Mouse (Mus musculus) midbrain, embryonic 15.5 days (tissue): ENCODE data around the gene Med12. TPM values are rescaled to one million over a fixed set of nuclear protein-coding genes. Genes with fewer than 3 reads are reported as not detected.

Experiments used
- ATAC-seq: fragments of 200-750 bp; cut with Nextera tagmentation; replicated peaks from 2 replicates; pipeline ENCODE4 v1.8.0; 2017; ENCODE audit warnings: moderate TSS enrichment
- H3K27ac ChIP-seq: fragments of 300-500 bp; sonication (generic); 2 replicates; pipeline ENCODE4 v1.5.1; 2015; ENCODE audit warnings: mild to moderate bottlenecking, inconsistent platforms
- H3K27me3 ChIP-seq: fragments of 300-500 bp; sonication (generic); replicated peaks from 2 replicates; pipeline ENCODE4 v1.6.1; 2015; ENCODE audit warnings: inconsistent platforms
- H3K36me3 ChIP-seq: fragments of 300-500 bp; sonication (generic); replicated peaks from 2 replicates; pipeline ENCODE4 v1.6.1; 2015; ENCODE audit warnings: inconsistent platforms
- H3K4me1 ChIP-seq: fragments of 300-500 bp; sonication (generic); 2 replicates; pipeline ENCODE4 v1.6.1; 2015; ENCODE audit warnings: inconsistent platforms
- H3K4me2 ChIP-seq: fragments of 300-500 bp; sonication (generic); 2 replicates; pipeline ENCODE4 v1.6.1; 2015; ENCODE audit warnings: inconsistent platforms, mild to moderate bottlenecking, moderate library complexity
- H3K4me3 ChIP-seq: fragments of 300-500 bp; sonication (generic); 2 replicates; pipeline ENCODE4 v1.5.1; 2015; ENCODE audit warnings: mild to moderate bottlenecking, inconsistent platforms
- H3K9ac ChIP-seq: fragments of 300-500 bp; sonication (generic); 2 replicates; pipeline ENCODE4 v1.6.1; 2015; ENCODE audit warnings: mild to moderate bottlenecking, inconsistent platforms
- H3K9me3 ChIP-seq: fragments of 300-500 bp; sonication (generic); 2 replicates; pipeline ENCODE4 v1.6.1; 2016; ENCODE audit warnings: inconsistent platforms
- WGBS: fragments of 180-500 bp; shearing (Covaris S2); methylation state at CpG from one replicate; pipeline ENCODE4 v1.1.7; 2015; ENCODE audit warnings: mixed read lengths; 5-methylcytosine and 5-hydroxymethylcytosine counted together
- polyA plus RNA-seq: library from polyadenylated mRNA; unstranded; fragments of >200 nt; fragmentation: Nextera tagmentation; extraction: Ambion mirVana; gene quantifications from 2 replicates; pipeline ENCODE4 v1.2.1, GENCODE M21; 2015

The Med12 gene
- polyA plus RNA-seq, 1 experiment from 2014 or later, result 29.1 TPM

- H3K4me3 ChIP-seq, result no peak overlapping the region
- H3K4me2 ChIP-seq, result no peak overlapping the region
- peaks cover 11% of the 10 kb centered on the region for H3K36me3 ChIP-seq
- 78% methylated on average over 6 of the region's 6 CpGs for WGBS
- H3K9ac ChIP-seq, result no peak overlapping the region
- H3K27ac ChIP-seq, result no peak overlapping the region
- no peaks in the 10 kb centered on the region for H3K4me1 ChIP-seq
- H3K9me3 ChIP-seq, result no peaks in the 10 kb centered on the region
- no peaks in the 10 kb centered on the region for H3K27me3 ChIP-seq
- no peak for ATAC-seq
Measured at GRCm38 (mm10) chrX:101282813-101283212, 9.0 kb downstream of the Med12 start.

GRCm38 (mm10) chrX:101285534-101285933, 11.7 kb downstream of the Med12 start:
- peaks cover 12% of the 10 kb centered on the region; the same call in 1 of the 2 replicates for H3K36me3 ChIP-seq
- peak; percentile 67 for ATAC-seq
- H3K27ac ChIP-seq, result no peak overlapping the region
- H3K4me3 ChIP-seq, result no peak overlapping the region
- H3K9ac ChIP-seq, result no peak overlapping the region
- H3K4me1 ChIP-seq, result no peaks in the 10 kb centered on the region
- H3K9me3 ChIP-seq, result no peaks in the 10 kb centered on the region
- no peaks in the 10 kb centered on the region for H3K27me3 ChIP-seq
- no peak overlapping the region for H3K4me2 ChIP-seq
- 39% methylated on average over 6 of the region's 6 CpGs for WGBS

GRCm38 (mm10) chrX:101285953-101286670, 12.3 kb downstream of the Med12 start:
- no peak overlapping the region for H3K4me2 ChIP-seq
- no peaks in the 10 kb centered on the region for H3K4me1 ChIP-seq
- H3K9ac ChIP-seq, result no peak overlapping the region
- no peaks in the 10 kb centered on the region for H3K27me3 ChIP-seq
- H3K27ac ChIP-seq, result no peak overlapping the region
- WGBS, result 93% methylated on average over 14 of the region's 14 CpGs
- no peak overlapping the region for H3K4me3 ChIP-seq
- no peaks in the 10 kb centered on the region for H3K9me3 ChIP-seq
- ATAC-seq, result 0 out of 2 replicates have a peak, but pooled peaks have one; percentile 11
- peaks cover 12% of the 10 kb centered on the region; the same call in 1 of the 2 replicates for H3K36me3 ChIP-seq

- Histone ChIP-seq H3K4me3 (no peak overlapping the region), H3K9ac (no peak overlapping the region), H3K4me1 (no peaks in the 10 kb centered on the region), H3K27ac (no peak overlapping the region), H3K36me3 (peaks cover 12% of the 10 kb centered on the region; the same call in 1 of the 2 replicates), H3K4me2 (no peak overlapping the region), H3K27me3 (no peaks in the 10 kb centered on the region), H3K9me3 (no peaks in the 10 kb centered on the region)
- whole genome bisulfite sequencing, result 97% methylated on average over 3 of the region's 3 CpGs
- no peak for ATAC-seq
Measured at GRCm38 (mm10) chrX:101287543-101287942, 13.7 kb downstream of the Med12 start.

GRCm38 (mm10) chrX:101288432-101288831, 14.6 kb downstream of the Med12 start:
- no peak for ATAC-seq
- no peaks in the 10 kb centered on the region for H3K4me1 ChIP-seq
- no peak overlapping the region for H3K9ac ChIP-seq
- H3K4me2 ChIP-seq, result no peak overlapping the region
- WGBS, result 90% methylated on average over 6 of the region's 6 CpGs
- no peaks in the 10 kb centered on the region for H3K27me3 ChIP-seq
- no peaks in the 10 kb centered on the region for H3K9me3 ChIP-seq
- H3K27ac ChIP-seq, result no peak overlapping the region
- peaks cover 7% of the 10 kb centered on the region; the same call in 1 of the 2 replicates for H3K36me3 ChIP-seq
- H3K4me3 ChIP-seq, result no peak overlapping the region

- Histone ChIP-seq H3K36me3 (peaks cover 5% of the 10 kb centered on the region; the same call in 1 of the 2 replicates), H3K27me3 (no peaks in the 10 kb centered on the region), H3K9me3 (no peaks in the 10 kb centered on the region), H3K4me3 (no peak overlapping the region), H3K4me2 (no peak overlapping the region), H3K9ac (no peak overlapping the region), H3K27ac (no peak overlapping the region), H3K4me1 (no peaks in the 10 kb centered on the region)
- no peak for ATAC-seq
- 93% methylated on average over 7 of the region's 7 CpGs for WGBS
Measured at GRCm38 (mm10) chrX:101289037-101289436, 15.2 kb downstream of the Med12 start.

- 90% methylated on average over 10 of the region's 10 CpGs for WGBS
Measured at GRCm38 (mm10) chrX:101290111-101290510, 16.3 kb downstream of the Med12 start.

GRCm38 (mm10) chrX:101299055-101299454, 25.2 kb downstream of the Med12 start, which contains the start of gene Nlgn3:
Gene Nlgn3, plus strand, starts transcription at chrX:101299168.
- peak within 1 kb of the TSS; percentile 89 for H3K27ac ChIP-seq
- peak within 1 kb of the TSS; percentile 64 for H3K9ac ChIP-seq
- no peaks in the 10 kb centered on the region for H3K9me3 ChIP-seq
- peaks cover 30% of the 10 kb centered on the region for H3K4me1 ChIP-seq
- no peaks in the 10 kb centered on the region for H3K27me3 ChIP-seq
- ATAC-seq, result peak; percentile 45
- H3K4me2 ChIP-seq, result peak within 1 kb of the TSS; percentile 57
- H3K36me3 ChIP-seq, result no peaks in the 10 kb centered on the region
- H3K4me3 ChIP-seq, result peak within 1 kb of the TSS; percentile 55
- 8% methylated on average over 23 of the region's 24 CpGs for WGBS

More at GRCm38 (mm10) chrX:101290111-101290510, 16.3 kb downstream of the Med12 start:
- no peak overlapping the region for H3K4me3 ChIP-seq
- H3K9ac ChIP-seq, result no peak overlapping the region
- peaks cover 5% of the 10 kb centered on the region; the same call in 1 of the 2 replicates for H3K36me3 ChIP-seq
- H3K9me3 ChIP-seq, result no peaks in the 10 kb centered on the region
- no peaks in the 10 kb centered on the region for H3K4me1 ChIP-seq
- no peak for ATAC-seq
- no peaks in the 10 kb centered on the region for H3K27me3 ChIP-seq
- H3K4me2 ChIP-seq, result no peak overlapping the region
- H3K27ac ChIP-seq, result no peak overlapping the region

GRCm38 (mm10) chrX:101299473-101300426, 25.9 kb downstream of the Med12 start:
- peaks cover 37% of the 10 kb centered on the region for H3K4me1 ChIP-seq
- WGBS, result 32% methylated on average over 10 of the region's 13 CpGs
- peak; percentile 72 for ATAC-seq

GRCm38 (mm10) chrX:101300427-101301030, 26.7 kb downstream of the Med12 start:
- Histone ChIP-seq H3K4me2 (peak overlapping the region; percentile 57), H3K9me3 (no peaks in the 10 kb centered on the region), H3K36me3 (no peaks in the 10 kb centered on the region), H3K27ac (peak overlapping the region; percentile 89), H3K27me3 (no peaks in the 10 kb centered on the region), H3K4me3 (peak overlapping the region; percentile 55), H3K4me1 (peaks cover 38% of the 10 kb centered on the region), H3K9ac (peak overlapping the region; percentile 64)
- WGBS, result 19% methylated on average over 13 of the region's 13 CpGs
- peak; percentile 50 for ATAC-seq

More at GRCm38 (mm10) chrX:101299473-101300426, 25.9 kb downstream of the Med12 start:
- Histone ChIP-seq H3K9me3 (no peaks in the 10 kb centered on the region), H3K27ac (peak overlapping the region; percentile 89), H3K4me2 (peak overlapping the region; percentile 57), H3K27me3 (no peaks in the 10 kb centered on the region), H3K9ac (peak overlapping the region; percentile 64), H3K36me3 (no peaks in the 10 kb centered on the region), H3K4me3 (peak overlapping the region; percentile 55)

- Histone ChIP-seq H3K4me3 (peak overlapping the region; percentile 55), H3K9me3 (no peaks in the 10 kb centered on the region), H3K4me1 (peaks cover 38% of the 10 kb centered on the region), H3K27ac (0 out of 2 replicates have a peak overlapping the region, but pooled peaks have one; percentile 89), H3K4me2 (peak overlapping the region; percentile 57), H3K9ac (peak overlapping the region; percentile 35), H3K36me3 (no peaks in the 10 kb centered on the region), H3K27me3 (no peaks in the 10 kb centered on the region)
- 49% methylated on average over 9 of the region's 9 CpGs for WGBS
- no peak for ATAC-seq
Measured at GRCm38 (mm10) chrX:101301654-101302053, 27.8 kb downstream of the Med12 start.
